Mouse (Mus musculus) MEL (cell line): ENCODE measurements around the gene Tmem269. TPM values are rescaled to one million over a fixed set of nuclear protein-coding genes. Genes with fewer than 3 reads are reported as not detected.

ENCODE experiments used
- DNase-seq: peaks from one replicate; pipeline ENCODE4 v3.0.0; 2011; ENCODE audit warnings: low read depth, low spot score
- H3K27ac ChIP-seq: 2 replicates; pipeline ENCODE4 v1.5.1; 2012; ENCODE audit warnings: low read depth, mild to moderate bottlenecking, control low read depth, low read length, moderate library complexity; ENCODE audit not compliant: control insufficient read depth
- H3K27me3 ChIP-seq, 2 experiments: fragments of 150-350 bp in 1 of 2; sonication (generic) in 1 of 2; 2 replicates each; pipeline ENCODE4 v1.6.1; 2012; ENCODE audit warnings: low read length in 2 of 2, mild to moderate bottlenecking in 2 of 2, improper control_type of control experiment in 1 of 2, moderate library complexity in 1 of 2; ENCODE audit not compliant: insufficient read depth in 2 of 2, control insufficient read depth in 1 of 2
- H3K36me3 ChIP-seq, 2 experiments: 2 replicates each; pipeline ENCODE4 v1.6.1; 2012 to 2014; ENCODE audit warnings: low read length in 2 of 2, improper control_type of control experiment in 1 of 2, inconsistent platforms in 1 of 2, mild to moderate bottlenecking in 1 of 2; ENCODE audit not compliant: insufficient read depth in 2 of 2, control insufficient read depth in 1 of 2
- H3K4me1 ChIP-seq, 2 experiments: fragments of 150-350 bp in 1 of 2; sonication (generic) in 1 of 2; 2 replicates each; pipeline ENCODE4 v1.6.1; 2012; ENCODE audit warnings: low read length in 2 of 2, improper control_type of control experiment in 1 of 2, mild to moderate bottlenecking in 1 of 2; ENCODE audit not compliant: insufficient read depth in 2 of 2, control insufficient read depth in 1 of 2
- H3K4me3 ChIP-seq, 2 experiments: fragments of 150-350 bp in 1 of 2; sonication (generic) in 1 of 2; 2 replicates each; pipeline ENCODE4 v1.5.1; 2012; ENCODE audit warnings: low read depth in 2 of 2, low read length in 2 of 2, mild to moderate bottlenecking in 2 of 2, moderate library complexity in 2 of 2, control low read depth in 1 of 2, improper control_type of control experiment in 1 of 2; ENCODE audit not compliant: control insufficient read depth in 1 of 2, insufficient read depth in 1 of 2
- H3K79me2 ChIP-seq: 2 replicates; pipeline ENCODE4 v1.6.1; 2012; ENCODE audit warnings: mild to moderate bottlenecking, low read length, moderate library complexity; ENCODE audit not compliant: control insufficient read depth, poor library complexity, insufficient read depth
- H3K9ac ChIP-seq: 2 replicates; pipeline ENCODE4 v1.6.1; 2012; ENCODE audit warnings: low read depth, mild to moderate bottlenecking, control low read depth, low read length, moderate library complexity; ENCODE audit not compliant: control insufficient read depth, poor library complexity, severe bottlenecking
- H3K9me3 ChIP-seq: fragments of 150-350 bp; sonication (generic); replicated peaks from 2 replicates; pipeline ENCODE4 v1.6.1; 2012; ENCODE audit warnings: mild to moderate bottlenecking, low read length, improper control_type of control experiment, moderate library complexity; ENCODE audit not compliant: insufficient read depth
- CHD1 ChIP-seq: IDR thresholded peaks from 2 replicates; pipeline ENCODE4 v1.6.1; 2012; ENCODE audit warnings: low read depth, mild to moderate bottlenecking, inconsistent platforms, low read length, improper control_type of control experiment
- CTCF ChIP-seq, 3 experiments: IDR thresholded peaks in 2 of 3; conservative IDR thresholded peaks in 1 of 3; 2 replicates each; pipeline ENCODE4 v1.5.1; 2011 to 2012; ENCODE audit warnings: low read length in 3 of 3, low read depth in 2 of 3, mild to moderate bottlenecking in 2 of 3, improper control_type of control experiment in 1 of 3, inconsistent platforms in 1 of 3, mixed read lengths in 1 of 3, moderate library complexity in 1 of 3; ENCODE audit not compliant: control insufficient read depth in 1 of 3, insufficient read depth in 1 of 3, poor library complexity in 1 of 3, severe bottlenecking in 1 of 3
- EP300 ChIP-seq, 2 experiments: IDR thresholded peaks; 2 replicates each; pipeline ENCODE4 v1.6.1; 2011; ENCODE audit warnings: improper control_type of control experiment in 2 of 2, low read length in 2 of 2, low read depth in 1 of 2, mild to moderate bottlenecking in 1 of 2
- ETS1 ChIP-seq: IDR thresholded peaks from 2 replicates; pipeline ENCODE4 v1.6.1; 2012; ENCODE audit warnings: low read depth, mild to moderate bottlenecking, inconsistent platforms, low read length, improper control_type of control experiment, moderate library complexity
- GABPA ChIP-seq: IDR thresholded peaks from 2 replicates; pipeline ENCODE4 v1.6.1; 2012; ENCODE audit warnings: low read depth, mild to moderate bottlenecking, inconsistent platforms, low read length, improper control_type of control experiment, moderate library complexity
- GATA1 ChIP-seq: IDR thresholded peaks from 2 replicates; pipeline ENCODE4 v1.6.1; 2011; ENCODE audit warnings: low read depth, low read length, improper control_type of control experiment
- KAT2A ChIP-seq: conservative IDR thresholded peaks from 2 replicates; pipeline ENCODE4 v1.6.1; 2012; ENCODE audit warnings: low read depth, low read length, improper control_type of control experiment, inconsistent platforms
- MAX ChIP-seq: IDR thresholded peaks from 2 replicates; pipeline ENCODE4 v1.6.1; 2011; ENCODE audit warnings: low read length, improper control_type of control experiment
- MXI1 ChIP-seq: IDR thresholded peaks from 2 replicates; pipeline ENCODE4 v1.6.1; 2011; ENCODE audit warnings: mild to moderate bottlenecking, low read depth, low read length, improper control_type of control experiment
- MYC ChIP-seq: IDR thresholded peaks from 2 replicates; pipeline ENCODE4 v1.6.1; 2011; ENCODE audit warnings: low read depth, mild to moderate bottlenecking, low read length, improper control_type of control experiment, moderate library complexity
- NELFE ChIP-seq: IDR thresholded peaks from 2 replicates; pipeline ENCODE4 v1.6.1; 2011; ENCODE audit warnings: low read depth, low read length, improper control_type of control experiment
- NRF1 ChIP-seq: IDR thresholded peaks from 2 replicates; pipeline ENCODE4 v1.6.1; 2014; ENCODE audit warnings: low read depth, mild to moderate bottlenecking, inconsistent platforms, low read length, improper control_type of control experiment, moderate library complexity; ENCODE audit not compliant: poor library complexity, insufficient read depth, severe bottlenecking
- POLR2A ChIP-seq, 2 experiments: IDR thresholded peaks; 2 replicates each; pipeline ENCODE4 v1.6.1; 2011 to 2012; ENCODE audit warnings: low read length in 2 of 2, mild to moderate bottlenecking in 2 of 2, control low read depth in 1 of 2, improper control_type of control experiment in 1 of 2, low read depth in 1 of 2, moderate library complexity in 1 of 2; ENCODE audit not compliant: control insufficient read depth in 1 of 2, insufficient read depth in 1 of 2, poor library complexity in 1 of 2
- RCOR1 ChIP-seq: IDR thresholded peaks from 2 replicates; pipeline ENCODE4 v1.6.1; 2012; ENCODE audit warnings: low read depth, mild to moderate bottlenecking, inconsistent platforms, low read length, improper control_type of control experiment
- SIN3A ChIP-seq: IDR thresholded peaks from 2 replicates; pipeline ENCODE4 v1.6.1; 2012; ENCODE audit warnings: low read length, improper control_type of control experiment, inconsistent platforms
- TBP ChIP-seq: IDR thresholded peaks from 2 replicates; pipeline ENCODE4 v1.8.0; 2011; ENCODE audit warnings: low read depth, low read length, improper control_type of control experiment
- TCF12 ChIP-seq: IDR thresholded peaks from 2 replicates; pipeline ENCODE4 v1.6.1; 2014; ENCODE audit warnings: low read depth, mild to moderate bottlenecking, inconsistent platforms, low read length, improper control_type of control experiment, moderate library complexity
- UBTF ChIP-seq: IDR thresholded peaks from 2 replicates; pipeline ENCODE4 v1.6.1; 2012; ENCODE audit warnings: low read depth, mild to moderate bottlenecking, inconsistent platforms, low read length, improper control_type of control experiment, moderate library complexity, borderline replicate concordance; ENCODE audit not compliant: insufficient read depth
- USF2 ChIP-seq, 2 experiments: IDR thresholded peaks; 2 replicates each; pipeline ENCODE4 v1.6.1; 2011 to 2012; ENCODE audit warnings: improper control_type of control experiment in 2 of 2, low read length in 2 of 2, borderline replicate concordance in 1 of 2, inconsistent platforms in 1 of 2, low read depth in 1 of 2, mild to moderate bottlenecking in 1 of 2; ENCODE audit not compliant: insufficient read depth in 1 of 2
- ZC3H11A ChIP-seq: IDR thresholded peaks from 2 replicates; pipeline ENCODE4 v1.6.1; 2012; ENCODE audit warnings: low read depth, mild to moderate bottlenecking, inconsistent platforms, low read length, improper control_type of control experiment
- ZMIZ1 ChIP-seq: IDR thresholded peaks from 2 replicates; pipeline ENCODE4 v1.6.1; 2012; ENCODE audit warnings: low read depth, mild to moderate bottlenecking, inconsistent platforms, low read length, improper control_type of control experiment, moderate library complexity
- polyA plus RNA-seq, 2 experiments: library from polyadenylated mRNA; stranded (reverse) in 1 of 2; unstranded in 1 of 2; fragments of >175 nt in 1 of 2; fragments of >200 nt in 1 of 2; gene quantifications; 2 replicates each; pipeline versions ENCODE4 v1.2.1 to v1.2.4; 2012; ENCODE audit warnings: low replicate concordance in 2 of 2, low read depth in 1 of 2; ENCODE audit not compliant: insufficient read length in 2 of 2, insufficient read depth in 1 of 2, missing spikeins in 1 of 2
- total RNA-seq: library from RNA; depleted of rRNA; stranded (reverse); fragments of 300-350 nt; gene quantifications from 2 replicates; pipeline ENCODE4 v1.2.3, GENCODE M21; 2012

Tmem269 gene
- total and polyA plus RNA-seq, 3 experiments: 0.07 TPM; not detected in 2

- Histone ChIP-seq H3K4me3 (peak overlapping the region; percentile 88 to 92), H3K9ac (peak overlapping the region; percentile 84), H3K27me3 (no peaks in the 10 kb centered on the region), H3K36me3 (peaks cover 0 to 11% of the 10 kb centered on the region in 2 experiments; a peak in 2 of 4 replicates), H3K4me1 (peaks cover 3 to 4% of the 10 kb centered on the region in 2 experiments; a peak in 2 of 4 replicates), H3K79me2 (peaks cover 14% of the 10 kb centered on the region), H3K9me3 (no peaks in the 10 kb centered on the region), H3K27ac (no peak overlapping the region)
- peak; percentile 83 for DNase-seq
- TF ChIP-seq NELFE (peak; percentile 43), CHD1 (no peak), CTCF (IDR thresholded peaks at IDR 0.05 in 2 of 3, conservative IDR thresholded peaks at IDR 0.05 in 1 of 3; ENCODE audit: control insufficient read depth in 1 of 3, insufficient read depth in 1 of 3, low read depth in 2 of 3, low read length in 3 of 3, poor library complexity in 1 of 3, severe bottlenecking in 1 of 3) (peak in 1 of 3 experiments; percentile 2; a peak in 1 of 6 replicates), RCOR1 (no peak), EP300 (IDR thresholded peaks at IDR 0.05; ENCODE audit: low read depth in 1 of 2, low read length in 2 of 2) (no peak), UBTF (0 out of 2 replicates have a peak, but pooled peaks have one; percentile 6), ETS1 (no peak), POLR2A (IDR thresholded peaks at IDR 0.05; ENCODE audit: control insufficient read depth in 1 of 2, insufficient read depth in 1 of 2, low read depth in 1 of 2, low read length in 2 of 2, poor library complexity in 1 of 2) (peak in 1 of 2 experiments; percentile 53; a peak in 1 of 4 replicates), ZMIZ1 (no peak), MAX (0 out of 2 replicates have a peak, but pooled peaks have one; percentile 15), KAT2A (no peak), ZC3H11A (no peak), GABPA (no peak), NRF1 (no peak), TCF12 (0 out of 2 replicates have a peak, but pooled peaks have one; percentile 3), MYC (0 out of 2 replicates have a peak, but pooled peaks have one; percentile 15), TBP (peak; percentile 51; the same call in 1 of the 2 replicates), MXI1 (peak; percentile 44; the same call in 1 of the 2 replicates), SIN3A (peak; percentile 45), GATA1 (no peak), USF2 (IDR thresholded peaks at IDR 0.05; ENCODE audit: borderline replicate concordance in 1 of 2, insufficient read depth in 1 of 2, low read depth in 1 of 2, low read length in 2 of 2) (no peak)
Measured at GRCm38 (mm10) chr4:119233256-119233901, 15.4 kb upstream of the Tmem269 start.
